ENCODE assay signal across 21 mouse cellular contexts in the genomic region with DNA sequence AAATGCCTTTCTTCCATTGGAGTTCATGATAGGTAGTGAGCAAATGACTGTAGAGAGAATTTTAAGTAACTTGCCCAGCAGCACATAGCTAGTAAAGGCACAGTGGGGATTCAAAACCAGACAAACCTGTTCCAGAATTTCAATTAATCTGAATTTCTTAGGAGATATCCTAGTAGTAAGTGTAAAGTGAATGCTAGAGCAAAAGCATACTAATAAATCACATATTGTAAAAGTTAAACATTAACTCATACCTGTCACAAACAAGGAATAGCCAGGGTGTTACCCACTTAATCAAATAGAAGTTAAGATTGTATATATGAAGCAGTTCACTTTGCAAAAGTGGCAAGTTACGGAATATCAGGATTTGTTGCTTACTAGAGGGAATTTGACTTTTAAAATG.
"Had no signal": no experiment of that assay in that cellular context is flagged by ENCODE, and none has a peak within 500 bp of the region (broad histone marks: within the 10 kb centered on the region; RNA-seq: fewer than 3 reads in every experiment).

No protein-coding gene starts in this region.

- H3K9ac ChIP-seq: limb, embryonic 15.5 days; liver, embryonic 14.5 days; liver, postnatal 0 days; lung, embryonic 14.5 days; midbrain, embryonic 12.5 days; midbrain, embryonic 15.5 days; neural tube, embryonic 12.5 days; neural tube, embryonic 15.5 days had no signal

- H3K27me3 ChIP-seq: limb, embryonic 15.5 days; midbrain, embryonic 12.5 days; midbrain, embryonic 15.5 days; neural tube, embryonic 12.5 days; neural tube, embryonic 15.5 days had no signal

- DNase-seq: kidney, adult 18-20 months; layer of hippocampus, adult 9-11 months; liver, postnatal 0 days; lung, embryonic 14.5 days; retina, postnatal 1 day; right cerebral cortex, postnatal 25 days; spleen, adult 18-20 months; thymus, adult 18-20 months; thymus, postnatal 14 days; thymus, postnatal 4 days had no signal

- H3K36me3 ChIP-seq: limb, embryonic 15.5 days; midbrain, embryonic 12.5 days; midbrain, embryonic 15.5 days; neural tube, embryonic 12.5 days; neural tube, embryonic 15.5 days had no signal

- ATAC-seq: liver, postnatal 0 days; lung, postnatal 0 days; midbrain, embryonic 15.5 days had no signal

- H3K27ac ChIP-seq: kidney, postnatal 0 days; layer of hippocampus, adult 2 months; limb, embryonic 15.5 days; liver, embryonic 14.5 days; macrophage; midbrain, embryonic 12.5 days; midbrain, embryonic 15.5 days; neural tube, embryonic 12.5 days; neural tube, embryonic 15.5 days had no signal

- H3K9me3 ChIP-seq: limb, embryonic 15.5 days; midbrain, embryonic 12.5 days; midbrain, embryonic 15.5 days; neural tube, embryonic 12.5 days; neural tube, embryonic 15.5 days had no signal

- H3K4me2 ChIP-seq: limb, embryonic 15.5 days; liver, embryonic 11.5 days; lung, embryonic 14.5 days; midbrain, embryonic 12.5 days; midbrain, embryonic 15.5 days; neural tube, embryonic 15.5 days had no signal

- H3K4me3 ChIP-seq: layer of hippocampus, adult 2 months; limb, embryonic 15.5 days; midbrain, embryonic 12.5 days; midbrain, embryonic 15.5 days; neural tube, embryonic 12.5 days; neural tube, embryonic 15.5 days had no signal
